Mouse (Mus musculus) skeletal muscle tissue, postnatal 0 days (tissue): ENCODE results near the gene Cib2. TPM values are rescaled to one million over a fixed set of nuclear protein-coding genes. Genes with fewer than 3 reads are reported as not detected.

Experiments used
- polyA plus RNA-seq: library from polyadenylated mRNA; unstranded; fragments of >200 nt; fragmentation: Nextera tagmentation; extraction: Ambion mirVana; gene quantifications from 2 replicates; pipeline ENCODE4 v1.2.1, GENCODE M21; 2015

Cib2 gene
- polyA plus RNA-seq, result 18.8 and 32.0 TPM in 2 replicates

GRCm38 (mm10) chr9:54559771-54560471 lies at the start of gene Cib2:
Gene Cib2 (minus strand): TSS chr9:54560218.

GRCm38 (mm10) chr9:54586199-54587061 lies 26.4 kb upstream of the Cib2 start, which contains the start of gene Idh3a:
Gene Idh3a (plus strand): TSS chr9:54586334.

GRCm38 (mm10) chr9:54538684-54539083 lies 21.3 kb downstream of the Cib2 start, which contains the start of gene Sh2d7:
Gene Sh2d7 (plus strand): TSS chr9:54538984.

GRCm38 (mm10) chr9:54501453-54502110 lies 58.4 kb downstream of the Cib2 start, which contains the start of gene Dmxl2:
Gene Dmxl2 (minus strand): TSS chr9:54501626.

Other genes starting within 250 kb of the Cib2 start
- 2.4 and 2.5 TPM in 2 replicates for gene Dmxl2, start 58.6 kb downstream of the Cib2 start, polyA plus RNA-seq
- not detected in 2 replicates for gene Sh2d7, start 21.2 kb downstream of the Cib2 start, polyA plus RNA-seq
- gene Idh3a, start 26.1 kb upstream of the Cib2 start, polyA plus RNA-seq, result 625 and 706 TPM in 2 replicates
- gene Acsbg1, start 101.7 kb upstream of the Cib2 start, polyA plus RNA-seq, result 0.60 and 3.0 TPM in 2 replicates
- 30.4 and 30.8 TPM in 2 replicates for gene Dnaja4, start 138.7 kb upstream of the Cib2 start, polyA plus RNA-seq
- 68.7 and 78.0 TPM in 2 replicates for gene Wdr61, start 174.3 kb upstream of the Cib2 start, polyA plus RNA-seq
- gene Crabp1, start 204.5 kb upstream of the Cib2 start, polyA plus RNA-seq, result 34.3 and 37.0 TPM in 2 replicates